Mouse (Mus musculus): ENCODE data around the gene Arfrp1.

The Arfrp1 gene

GRCm38 (mm10) chr2:181381107-181381506 is 15.9 kb upstream of the Arfrp1 start:
- in situ Hi-C loops (cut with MboI; ENCODE audit: low pct_unique_long_range_greater_than_20kb in 1 of 2, low sequenced_read_pairs in 2 of 2, unreplicated experiment in 1 of 2), result no loop called here

GRCm38 (mm10) chr2:181380251-181380650 is 15.0 kb upstream of the Arfrp1 start:
- in situ Hi-C loops (cut with MboI; ENCODE audit: low pct_unique_long_range_greater_than_20kb in 1 of 2, low sequenced_read_pairs in 2 of 2, unreplicated experiment in 1 of 2), result no loop called here

- in situ Hi-C loops (cut with MboI; ENCODE audit: low pct_unique_long_range_greater_than_20kb in 1 of 2, low sequenced_read_pairs in 2 of 2, unreplicated experiment in 1 of 2), result no loop called here
Observed at GRCm38 (mm10) chr2:181379778-181380177, 14.6 kb upstream of the Arfrp1 start, which contains the start of gene Lime1. Gene Lime1, plus strand, starts transcription at chr2:181380078.

- in situ Hi-C loops (cut with MboI; ENCODE audit: low pct_unique_long_range_greater_than_20kb in 1 of 2, low sequenced_read_pairs in 2 of 2, unreplicated experiment in 1 of 2), result no loop called here
Observed at GRCm38 (mm10) chr2:181378701-181379100, 13.5 kb upstream of the Arfrp1 start.

GRCm38 (mm10) chr2:181377230-181377629 is 12.0 kb upstream of the Arfrp1 start:
- in situ Hi-C loops (cut with MboI; ENCODE audit: low pct_unique_long_range_greater_than_20kb in 1 of 2, low sequenced_read_pairs in 2 of 2, unreplicated experiment in 1 of 2), result no loop called here

GRCm38 (mm10) chr2:181375787-181376186 is 10.6 kb upstream of the Arfrp1 start:
- in situ Hi-C loops (cut with MboI; ENCODE audit: low pct_unique_long_range_greater_than_20kb in 1 of 2, low sequenced_read_pairs in 2 of 2, unreplicated experiment in 1 of 2), result no loop called here

- in situ Hi-C loops (cut with MboI; ENCODE audit: low pct_unique_long_range_greater_than_20kb in 1 of 2, low sequenced_read_pairs in 2 of 2, unreplicated experiment in 1 of 2), result no loop called here
Observed at GRCm38 (mm10) chr2:181370001-181370400, 4.8 kb upstream of the Arfrp1 start.

GRCm38 (mm10) chr2:181365655-181366075 is 461 bp upstream of the Arfrp1 start:
- in situ Hi-C loops (cut with MboI; ENCODE audit: low pct_unique_long_range_greater_than_20kb in 1 of 2, low sequenced_read_pairs in 2 of 2, unreplicated experiment in 1 of 2), result no loop called here

GRCm38 (mm10) chr2:181364487-181364859 is 731 bp downstream of the Arfrp1 start:
- in situ Hi-C loops (cut with MboI; ENCODE audit: low pct_unique_long_range_greater_than_20kb in 1 of 2, low sequenced_read_pairs in 2 of 2, unreplicated experiment in 1 of 2), result no loop called here

- in situ Hi-C loops (cut with MboI; ENCODE audit: low pct_unique_long_range_greater_than_20kb in 1 of 2, low sequenced_read_pairs in 2 of 2, unreplicated experiment in 1 of 2), result no loop called here
Observed at GRCm38 (mm10) chr2:181363946-181364345, 1.3 kb downstream of the Arfrp1 start.

- in situ Hi-C loops (cut with MboI; ENCODE audit: low pct_unique_long_range_greater_than_20kb in 1 of 2, low sequenced_read_pairs in 2 of 2, unreplicated experiment in 1 of 2), result no loop called here
Observed at GRCm38 (mm10) chr2:181356780-181357179, 8.4 kb downstream of the Arfrp1 start.

GRCm38 (mm10) chr2:181342766-181343165 is 22.4 kb downstream of the Arfrp1 start:
- in situ Hi-C loops (cut with MboI; ENCODE audit: low pct_unique_long_range_greater_than_20kb in 1 of 2, low sequenced_read_pairs in 2 of 2, unreplicated experiment in 1 of 2), result no loop called here

GRCm38 (mm10) chr2:181340426-181340825 is 24.8 kb downstream of the Arfrp1 start:
- in situ Hi-C loops (cut with MboI; ENCODE audit: low pct_unique_long_range_greater_than_20kb in 1 of 2, low sequenced_read_pairs in 2 of 2, unreplicated experiment in 1 of 2), result no loop called here

GRCm38 (mm10) chr2:181334023-181334422 is 31.2 kb downstream of the Arfrp1 start:
- in situ Hi-C loops (cut with MboI; ENCODE audit: low pct_unique_long_range_greater_than_20kb in 1 of 2, low sequenced_read_pairs in 2 of 2, unreplicated experiment in 1 of 2), result no loop called here

GRCm38 (mm10) chr2:181332542-181332941 is 32.7 kb downstream of the Arfrp1 start:
- in situ Hi-C loops (cut with MboI; ENCODE audit: low pct_unique_long_range_greater_than_20kb in 1 of 2, low sequenced_read_pairs in 2 of 2, unreplicated experiment in 1 of 2), result no loop called here

GRCm38 (mm10) chr2:181326098-181326497 is 39.1 kb downstream of the Arfrp1 start:
- in situ Hi-C loops (cut with MboI; ENCODE audit: low pct_unique_long_range_greater_than_20kb in 1 of 2, low sequenced_read_pairs in 2 of 2, unreplicated experiment in 1 of 2), result no loop called here

- in situ Hi-C loops (cut with MboI; ENCODE audit: low pct_unique_long_range_greater_than_20kb in 1 of 2, low sequenced_read_pairs in 2 of 2, unreplicated experiment in 1 of 2), result no loop called here
Observed at GRCm38 (mm10) chr2:181322136-181322535, 43.1 kb downstream of the Arfrp1 start.

- in situ Hi-C loops (cut with MboI; ENCODE audit: low pct_unique_long_range_greater_than_20kb in 1 of 2, low sequenced_read_pairs in 2 of 2, unreplicated experiment in 1 of 2), result no loop called here
Observed at GRCm38 (mm10) chr2:181320103-181320499, 45.1 kb downstream of the Arfrp1 start.

- in situ Hi-C loops (cut with MboI; ENCODE audit: low pct_unique_long_range_greater_than_20kb in 1 of 2, low sequenced_read_pairs in 2 of 2, unreplicated experiment in 1 of 2), result no loop called here
Observed at GRCm38 (mm10) chr2:181319248-181320102, 45.7 kb downstream of the Arfrp1 start, which contains the start of gene Rtel1. Gene Rtel1, plus strand, starts transcription at chr2:181319739.
